Mouse (Mus musculus): Measurements from ENCODE around the gene Zap70. TPM values are rescaled to one million over a fixed set of nuclear protein-coding genes. Genes with fewer than 3 reads are reported as not detected.

Zap70 gene
- polyA plus RNA-seq (2014; fragmentation: Nextera tagmentation; extraction: Ambion mirVana), result 0.15 and 0.39 TPM in 2 replicates

DNA sequence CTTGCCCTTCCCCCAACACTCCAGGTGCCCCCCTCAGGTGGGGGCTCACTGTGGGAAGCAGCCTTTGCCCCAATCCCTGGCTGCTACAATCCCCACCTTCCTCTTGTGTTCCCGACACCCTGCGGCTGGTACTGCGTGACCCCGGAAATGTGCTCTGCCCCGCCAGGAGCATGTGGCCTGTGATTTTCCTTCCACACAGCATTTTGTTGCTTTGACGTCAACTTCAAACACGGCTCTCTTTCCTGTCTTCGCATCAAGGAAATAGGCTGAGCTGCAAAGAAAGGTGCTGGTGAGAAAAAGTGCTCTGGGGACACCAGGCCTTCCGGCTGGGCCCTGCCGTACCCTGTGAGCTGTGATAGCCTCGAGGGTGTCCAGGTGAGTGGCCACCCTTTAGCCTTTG, at the start of gene Zap70:
TSS of gene Zap70 (plus strand) at position 231 of the 400 bp plus-strand sequence.
- no peak within 1 kb of the TSS for H3K9ac ChIP-seq (ENCODE audit: low read depth, low read length)

DNA sequence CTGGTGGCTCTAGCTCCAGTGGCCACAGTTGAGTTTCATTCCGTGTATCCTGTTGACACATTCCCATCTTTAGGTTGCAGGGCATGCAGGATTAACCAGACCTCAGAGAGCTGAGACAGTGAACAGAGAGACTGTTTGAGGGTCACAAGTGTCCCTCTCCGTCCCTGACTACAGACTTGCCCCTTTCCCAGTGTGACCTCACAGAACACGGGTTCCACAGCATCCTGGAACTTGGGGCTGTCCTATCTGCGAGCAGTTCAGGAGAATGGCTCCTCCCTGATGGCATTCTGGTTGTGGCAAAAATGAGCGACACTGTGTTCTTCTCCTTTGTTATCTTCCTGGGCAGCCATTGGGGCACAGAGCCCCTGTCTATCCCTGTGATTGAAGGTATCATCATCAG, 47.3 kb upstream of the Zap70 start, which contains the start of gene Actr1b:
TSS of gene Actr1b (minus strand) at position 112 of the 400 bp plus-strand sequence.
- WGBS, result 78% methylated on average over 5 of the region's 5 CpGs
- ATAC-seq (ENCODE audit: low FRiP score) (no peak), DNase-seq (ENCODE audit: low spot score) (no peak)
- no peaks in the 10 kb centered on the region for H3K27me3 ChIP-seq (ENCODE audit: control insufficient read depth, insufficient read depth, low read length)
- H3K9ac ChIP-seq (ENCODE audit: low read depth, low read length), result no peak within 1 kb of the TSS
- no peaks in the 10 kb centered on the region for H3K9me3 ChIP-seq (ENCODE audit: control insufficient read depth, low read length)
- H3K27ac ChIP-seq (ENCODE audit: low read depth, low read length), result no peak within 1 kb of the TSS
- H3K4me2 ChIP-seq (replicated peaks; ENCODE audit: low read depth, low read length), result no peak within 1 kb of the TSS
- H3K4me3 ChIP-seq (ENCODE audit: low read depth, low read length), result no peak within 1 kb of the TSS
- H3K36me3 ChIP-seq (ENCODE audit: control insufficient read depth, insufficient read depth, low read length), result no peaks in the 10 kb centered on the region
- no peaks in the 10 kb centered on the region for H3K4me1 ChIP-seq (replicated peaks; ENCODE audit: control insufficient read depth, insufficient read depth, low read length)

More for the DNA sequence above, at the start of gene Zap70:
- Histone ChIP-seq H3K27me3 (ENCODE audit: control insufficient read depth, insufficient read depth, low read length) (no peaks in the 10 kb centered on the region), H3K36me3 (ENCODE audit: control insufficient read depth, insufficient read depth, low read length) (no peaks in the 10 kb centered on the region), H3K27ac (ENCODE audit: low read depth, low read length) (no peak within 1 kb of the TSS), H3K4me3 (ENCODE audit: low read depth, low read length) (no peak within 1 kb of the TSS), H3K9me3 (ENCODE audit: control insufficient read depth, low read length) (no peaks in the 10 kb centered on the region), H3K4me1 (replicated peaks; ENCODE audit: control insufficient read depth, insufficient read depth, low read length) (no peaks in the 10 kb centered on the region), H3K4me2 (replicated peaks; ENCODE audit: low read depth, low read length) (no peak within 1 kb of the TSS)
- 80% methylated on average over 11 of the region's 11 CpGs for WGBS
- no peak for DNase-seq (ENCODE audit: low spot score)
- no peak for ATAC-seq (ENCODE audit: low FRiP score)

DNA sequence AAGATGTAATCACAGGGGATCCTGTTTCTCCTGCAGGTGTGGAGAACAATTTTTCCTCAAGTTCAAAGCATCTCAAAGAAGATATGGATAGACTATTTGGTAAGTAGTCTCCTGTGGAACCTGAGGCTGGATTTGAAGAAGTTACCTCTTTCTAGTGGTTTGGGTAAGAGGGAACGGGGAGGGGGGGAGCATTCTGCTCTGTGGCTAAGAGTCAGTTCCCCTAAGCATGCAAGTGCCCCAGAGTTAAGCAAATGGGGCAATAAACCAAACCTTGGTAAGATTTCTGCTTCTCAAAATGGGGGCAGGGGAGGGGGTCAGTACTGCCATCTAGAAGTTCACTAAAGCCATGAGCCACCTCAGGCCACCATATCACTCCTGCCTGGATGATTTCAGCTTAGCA, 42.8 kb upstream of the Zap70 start:
- Histone ChIP-seq H3K27me3 (ENCODE audit: control insufficient read depth, insufficient read depth, low read length) (no peaks in the 10 kb centered on the region), H3K4me1 (replicated peaks; ENCODE audit: control insufficient read depth, insufficient read depth, low read length) (no peaks in the 10 kb centered on the region), H3K4me3 (ENCODE audit: low read depth, low read length) (no peak overlapping the region), H3K36me3 (ENCODE audit: control insufficient read depth, insufficient read depth, low read length) (no peaks in the 10 kb centered on the region), H3K4me2 (replicated peaks; ENCODE audit: low read depth, low read length) (no peak overlapping the region), H3K9ac (ENCODE audit: low read depth, low read length) (no peak overlapping the region), H3K9me3 (ENCODE audit: control insufficient read depth, low read length) (no peaks in the 10 kb centered on the region), H3K27ac (ENCODE audit: low read depth, low read length) (no peak overlapping the region)
- no peak for DNase-seq (ENCODE audit: low spot score)
- 87% methylated on average over 1 of the region's 1 CpGs for WGBS
- ATAC-seq (ENCODE audit: low FRiP score), result no peak

DNA sequence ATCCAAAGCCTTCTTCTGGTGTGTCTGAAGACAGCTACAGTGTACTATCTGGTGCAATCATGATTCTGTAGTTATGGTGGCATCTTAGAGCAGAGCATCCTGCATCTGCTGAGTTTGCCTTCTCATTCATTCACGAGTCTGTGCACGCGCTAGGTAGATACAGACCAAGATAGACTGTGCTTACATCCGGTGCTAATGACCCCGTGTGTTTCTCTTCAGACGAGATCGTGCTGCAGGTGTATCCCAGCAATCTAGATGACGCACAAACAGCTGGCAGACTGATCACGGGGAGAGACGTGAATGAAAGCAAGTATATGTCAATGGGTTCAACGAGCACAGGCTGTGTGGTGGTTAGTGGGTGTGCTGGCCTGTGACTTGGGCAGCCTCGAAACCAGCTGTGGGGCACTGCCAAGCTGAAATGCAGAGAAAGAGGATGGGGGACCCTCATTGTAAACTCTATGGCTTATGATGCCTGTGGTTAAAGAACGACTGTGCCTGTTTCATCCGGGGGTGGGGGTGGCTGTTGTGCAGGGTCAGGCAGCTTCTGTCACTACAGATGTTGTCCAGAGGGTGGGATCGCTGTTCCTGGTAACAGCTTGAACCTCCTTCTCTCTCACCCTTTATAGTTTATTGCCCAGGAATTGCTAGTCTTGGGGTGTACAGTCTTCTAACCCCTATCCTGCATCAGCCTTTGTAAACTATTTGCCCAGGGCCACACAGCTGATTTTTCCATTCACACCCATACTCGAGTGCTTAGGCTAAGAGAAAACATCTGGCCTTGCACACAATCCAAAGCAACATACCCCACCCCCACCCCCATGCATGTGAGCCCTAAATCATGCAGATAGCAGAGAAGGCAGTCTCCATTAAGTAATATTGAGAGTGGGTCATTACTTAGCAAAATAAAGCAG, 38.2 kb upstream of the Zap70 start:
- H3K9ac ChIP-seq (ENCODE audit: low read depth, low read length), result no peak overlapping the region
- no peaks in the 10 kb centered on the region for H3K27me3 ChIP-seq (ENCODE audit: control insufficient read depth, insufficient read depth, low read length)
- no peak overlapping the region for H3K4me2 ChIP-seq (replicated peaks; ENCODE audit: low read depth, low read length)
- H3K27ac ChIP-seq (ENCODE audit: low read depth, low read length), result no peak overlapping the region
- ATAC-seq (ENCODE audit: low FRiP score) (no peak), DNase-seq (ENCODE audit: low spot score) (no peak)
- WGBS, result 76% methylated on average over 16 of the region's 16 CpGs
- H3K4me1 ChIP-seq (replicated peaks; ENCODE audit: control insufficient read depth, insufficient read depth, low read length), result no peaks in the 10 kb centered on the region
- H3K9me3 ChIP-seq (ENCODE audit: control insufficient read depth, low read length), result no peaks in the 10 kb centered on the region
- no peak overlapping the region for H3K4me3 ChIP-seq (ENCODE audit: low read depth, low read length)
- H3K36me3 ChIP-seq (ENCODE audit: control insufficient read depth, insufficient read depth, low read length), result no peaks in the 10 kb centered on the region

DNA sequence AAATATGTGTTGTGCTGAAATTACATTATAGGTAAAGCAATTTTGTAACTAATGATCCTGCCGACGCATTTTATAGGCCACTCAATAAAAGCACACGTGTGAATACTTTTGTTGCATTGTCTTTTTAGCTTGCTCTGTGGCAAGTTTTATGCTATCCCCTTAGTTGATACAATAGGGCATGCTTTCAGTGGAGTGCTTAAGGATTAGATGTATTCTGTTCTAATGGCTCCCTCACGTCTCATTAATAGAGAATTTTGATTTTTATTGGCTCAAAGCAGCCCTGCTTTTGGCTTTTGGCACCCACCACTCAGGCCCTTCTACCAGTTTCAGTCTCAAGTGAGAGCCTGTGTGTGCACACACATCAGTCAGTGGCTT, 37.6 kb upstream of the Zap70 start:
- ATAC-seq (ENCODE audit: low FRiP score), result no peak
- Histone ChIP-seq H3K36me3 (ENCODE audit: control insufficient read depth, insufficient read depth, low read length) (no peaks in the 10 kb centered on the region), H3K27me3 (ENCODE audit: control insufficient read depth, insufficient read depth, low read length) (no peaks in the 10 kb centered on the region), H3K9me3 (ENCODE audit: control insufficient read depth, low read length) (no peaks in the 10 kb centered on the region), H3K4me2 (replicated peaks; ENCODE audit: low read depth, low read length) (no peak overlapping the region), H3K4me3 (ENCODE audit: low read depth, low read length) (no peak overlapping the region), H3K4me1 (replicated peaks; ENCODE audit: control insufficient read depth, insufficient read depth, low read length) (no peaks in the 10 kb centered on the region), H3K27ac (ENCODE audit: low read depth, low read length) (no peak overlapping the region), H3K9ac (ENCODE audit: low read depth, low read length) (no peak overlapping the region)
- 88% methylated on average over 4 of the region's 4 CpGs for WGBS
- DNase-seq (ENCODE audit: low spot score), result no peak

DNA sequence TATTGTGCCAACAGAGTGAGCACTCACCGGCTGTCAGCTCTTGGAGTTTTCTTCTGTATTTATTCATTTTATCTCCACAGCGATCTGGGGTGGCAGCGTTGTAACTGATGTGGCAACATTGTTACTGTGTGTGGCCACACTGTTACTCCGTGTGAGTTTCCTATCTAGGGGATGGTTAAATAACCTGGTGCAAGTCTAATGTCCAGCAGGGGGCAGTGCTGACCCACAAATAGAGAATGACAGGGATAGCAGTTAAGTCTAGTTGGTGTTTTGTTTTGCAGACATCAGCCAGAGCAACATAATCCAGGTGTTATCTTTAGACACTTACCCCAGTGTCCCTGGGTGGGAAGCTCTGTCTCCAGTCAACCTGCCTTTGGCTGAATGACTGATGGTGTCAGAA, 24.3 kb upstream of the Zap70 start:
- Histone ChIP-seq H3K4me1 (replicated peaks; ENCODE audit: control insufficient read depth, insufficient read depth, low read length) (no peaks in the 10 kb centered on the region), H3K4me2 (replicated peaks; ENCODE audit: low read depth, low read length) (no peak overlapping the region), H3K27ac (ENCODE audit: low read depth, low read length) (no peak overlapping the region), H3K4me3 (ENCODE audit: low read depth, low read length) (no peak overlapping the region), H3K36me3 (ENCODE audit: control insufficient read depth, insufficient read depth, low read length) (no peaks in the 10 kb centered on the region), H3K9me3 (ENCODE audit: control insufficient read depth, low read length) (no peaks in the 10 kb centered on the region), H3K9ac (ENCODE audit: low read depth, low read length) (no peak overlapping the region), H3K27me3 (ENCODE audit: control insufficient read depth, insufficient read depth, low read length) (no peaks in the 10 kb centered on the region)
- WGBS, result 15% methylated on average over 4 of the region's 4 CpGs
- DNase-seq (ENCODE audit: low spot score) (peak; percentile 90), ATAC-seq (ENCODE audit: low FRiP score) (no peak)

DNA sequence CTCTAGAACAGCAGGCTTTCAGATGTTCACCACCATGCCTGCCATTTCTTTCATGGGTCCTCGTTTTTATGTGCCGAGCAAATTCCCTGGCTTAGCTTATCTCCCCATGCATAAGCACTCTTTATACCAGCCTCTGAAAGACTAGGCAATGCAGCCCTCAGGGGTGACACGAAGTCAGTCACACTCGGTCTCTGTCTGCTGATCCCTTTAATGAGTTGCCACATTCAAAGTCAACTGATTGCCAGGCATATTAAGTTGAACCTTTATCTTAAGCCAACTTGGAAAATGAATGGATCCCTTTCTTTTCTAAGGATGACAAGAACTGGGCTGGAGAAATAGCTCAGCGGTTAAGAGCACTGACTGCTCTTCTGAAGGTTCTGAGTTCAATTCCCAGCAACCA, 22.4 kb upstream of the Zap70 start:
- no peaks in the 10 kb centered on the region for H3K27me3 ChIP-seq (ENCODE audit: control insufficient read depth, insufficient read depth, low read length)
- ATAC-seq (ENCODE audit: low FRiP score), result no peak
- no peaks in the 10 kb centered on the region for H3K9me3 ChIP-seq (ENCODE audit: control insufficient read depth, low read length)
- no peak overlapping the region for H3K4me3 ChIP-seq (ENCODE audit: low read depth, low read length)
- H3K4me2 ChIP-seq (replicated peaks; ENCODE audit: low read depth, low read length), result no peak overlapping the region
- no peaks in the 10 kb centered on the region for H3K4me1 ChIP-seq (replicated peaks; ENCODE audit: control insufficient read depth, insufficient read depth, low read length)
- DNase-seq (ENCODE audit: low spot score), result no peak
- H3K36me3 ChIP-seq (ENCODE audit: control insufficient read depth, insufficient read depth, low read length), result no peaks in the 10 kb centered on the region
- WGBS, result 84% methylated on average over 5 of the region's 5 CpGs
- no peak overlapping the region for H3K27ac ChIP-seq (ENCODE audit: low read depth, low read length)
- H3K9ac ChIP-seq (ENCODE audit: low read depth, low read length), result no peak overlapping the region

DNA sequence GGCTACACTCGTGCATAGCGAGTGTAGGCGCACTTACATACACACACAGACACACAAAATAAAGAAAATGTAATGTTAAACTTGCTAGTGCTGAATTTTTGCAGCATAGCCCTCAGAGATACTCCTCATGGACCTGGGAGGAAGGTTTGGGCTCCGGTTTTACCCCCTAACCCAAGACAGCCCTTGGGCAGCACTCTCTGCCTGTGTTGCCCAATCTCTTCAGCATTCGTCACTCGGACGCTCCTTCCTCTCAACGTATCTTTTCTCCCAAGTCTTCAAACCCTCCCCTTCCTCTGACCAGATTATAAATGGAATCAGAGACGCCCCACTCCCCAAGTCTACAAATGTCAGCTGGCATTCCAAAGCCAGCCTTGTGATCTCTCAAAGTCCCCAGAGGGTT, 18.6 kb upstream of the Zap70 start:
- Histone ChIP-seq H3K27ac (ENCODE audit: low read depth, low read length) (no peak overlapping the region), H3K36me3 (ENCODE audit: control insufficient read depth, insufficient read depth, low read length) (no peaks in the 10 kb centered on the region), H3K9ac (ENCODE audit: low read depth, low read length) (no peak overlapping the region), H3K4me3 (ENCODE audit: low read depth, low read length) (no peak overlapping the region), H3K27me3 (ENCODE audit: control insufficient read depth, insufficient read depth, low read length) (no peaks in the 10 kb centered on the region), H3K4me2 (replicated peaks; ENCODE audit: low read depth, low read length) (no peak overlapping the region), H3K4me1 (replicated peaks; ENCODE audit: control insufficient read depth, insufficient read depth, low read length) (no peaks in the 10 kb centered on the region), H3K9me3 (ENCODE audit: control insufficient read depth, low read length) (no peaks in the 10 kb centered on the region)
- ATAC-seq (ENCODE audit: low FRiP score) (no peak), DNase-seq (ENCODE audit: low spot score) (no peak)
- 81% methylated on average over 9 of the region's 9 CpGs for WGBS

All from hindbrain, embryonic 11.5 days (tissue).